Mouse (Mus musculus) forebrain, embryonic 14.5 days (tissue): ENCODE measurements at regions not wholly inside any gene's neighbourhood (a gene's known extent, or its start where the extent isn't known, plus 50 kb on each side); places are given as distances from the start of the nearest gene placed in this dataset.
"Not testable (repeated sequence)": the region's sequence is repeated elsewhere in the genome, so short reads cannot be mapped to it uniquely, and the experiment has no call there.

Experiments used
- ATAC-seq: fragments of 200-750 bp; cut with Nextera tagmentation; 2 replicates; pipeline ENCODE4 v1.8.0; 2017; ENCODE audit warnings: mild to moderate bottlenecking, moderate library complexity
- DNase-seq: peaks from one replicate; pipeline ENCODE4 v3.0.0-alpha.2; 2015; ENCODE audit warnings: low spot score
- H3K27ac ChIP-seq: fragments of 300-500 bp; sonication (generic); 2 replicates; pipeline ENCODE4 v1.5.1; 2014; ENCODE audit warnings: low read depth, mild to moderate bottlenecking, control low read depth, low read length, moderate library complexity
- H3K27me3 ChIP-seq: fragments of 300-500 bp; sonication (generic); replicated peaks from 2 replicates; pipeline ENCODE4 v1.6.1; 2014; ENCODE audit warnings: low read length, control low read depth, mixed read lengths; ENCODE audit not compliant: control insufficient read depth, insufficient read depth
- H3K36me3 ChIP-seq: fragments of 300-500 bp; sonication (generic); 2 replicates; pipeline ENCODE4 v1.6.1; 2014; ENCODE audit warnings: low read length, control low read depth; ENCODE audit not compliant: control insufficient read depth, insufficient read depth
- H3K4me1 ChIP-seq: fragments of 300-500 bp; sonication (generic); 2 replicates; pipeline ENCODE4 v1.6.1; 2014; ENCODE audit warnings: antibody characterized with exemption, low read length, control low read depth; ENCODE audit not compliant: control insufficient read depth, insufficient read depth
- H3K4me2 ChIP-seq: fragments of 300-500 bp; sonication (generic); 2 replicates; pipeline ENCODE4 v1.6.1; 2014; ENCODE audit warnings: mild to moderate bottlenecking, control low read depth, low read length
- H3K4me3 ChIP-seq: fragments of 300-500 bp; sonication (generic); 2 replicates; pipeline ENCODE4 v1.5.1; 2014; ENCODE audit warnings: low read depth, low read length, control low read depth
- H3K9ac ChIP-seq: fragments of 300-500 bp; sonication (generic); 2 replicates; pipeline ENCODE4 v1.6.1; 2014; ENCODE audit warnings: mild to moderate bottlenecking, low read length, control low read depth, moderate library complexity
- H3K9me3 ChIP-seq: fragments of 300-500 bp; sonication (generic); replicated peaks from 2 replicates; pipeline ENCODE4 v1.6.1; 2016; ENCODE audit warnings: low read length, control low read depth, mixed read lengths; ENCODE audit not compliant: control insufficient read depth
- WGBS: fragments of 180-500 bp; shearing (Covaris S2); extraction: QIAGEN DNeasy Blood & Tissue Kit; methylation state at CpG from one replicate; pipeline ENCODE4 v1.1.7; 2014; 5-methylcytosine and 5-hydroxymethylcytosine counted together

GRCm38 (mm10) chr8:55465419-55465818, 441.3 kb downstream of the Adam29 start:
- no peaks in the 10 kb centered on the region for H3K27me3 ChIP-seq
- no peak overlapping the region for H3K4me2 ChIP-seq
- DNase-seq (no peak), ATAC-seq (no peak)
- H3K4me3 ChIP-seq: no peak overlapping the region
- no peak overlapping the region for H3K9ac ChIP-seq
- H3K9me3 ChIP-seq: no peaks in the 10 kb centered on the region
- no peaks in the 10 kb centered on the region for H3K4me1 ChIP-seq
- no peaks in the 10 kb centered on the region for H3K36me3 ChIP-seq
- WGBS: 71% methylated on average over 1 of the region's 1 CpGs
- H3K27ac ChIP-seq: no peak overlapping the region

- Histone ChIP-seq H3K36me3 (no peaks in the 10 kb centered on the region), H3K4me3 (no peak overlapping the region), H3K9me3 (no peaks in the 10 kb centered on the region), H3K4me2 (no peak overlapping the region), H3K9ac (no peak overlapping the region), H3K27ac (no peak overlapping the region), H3K27me3 (no peaks in the 10 kb centered on the region), H3K4me1 (no peaks in the 10 kb centered on the region)
- no peak for ATAC-seq
- WGBS: 81% methylated on average over 2 of the region's 2 CpGs
- DNase-seq: no peak
Measured at GRCm38 (mm10) chr8:55464855-55465169, 441.9 kb downstream of the Adam29 start.

DNA sequence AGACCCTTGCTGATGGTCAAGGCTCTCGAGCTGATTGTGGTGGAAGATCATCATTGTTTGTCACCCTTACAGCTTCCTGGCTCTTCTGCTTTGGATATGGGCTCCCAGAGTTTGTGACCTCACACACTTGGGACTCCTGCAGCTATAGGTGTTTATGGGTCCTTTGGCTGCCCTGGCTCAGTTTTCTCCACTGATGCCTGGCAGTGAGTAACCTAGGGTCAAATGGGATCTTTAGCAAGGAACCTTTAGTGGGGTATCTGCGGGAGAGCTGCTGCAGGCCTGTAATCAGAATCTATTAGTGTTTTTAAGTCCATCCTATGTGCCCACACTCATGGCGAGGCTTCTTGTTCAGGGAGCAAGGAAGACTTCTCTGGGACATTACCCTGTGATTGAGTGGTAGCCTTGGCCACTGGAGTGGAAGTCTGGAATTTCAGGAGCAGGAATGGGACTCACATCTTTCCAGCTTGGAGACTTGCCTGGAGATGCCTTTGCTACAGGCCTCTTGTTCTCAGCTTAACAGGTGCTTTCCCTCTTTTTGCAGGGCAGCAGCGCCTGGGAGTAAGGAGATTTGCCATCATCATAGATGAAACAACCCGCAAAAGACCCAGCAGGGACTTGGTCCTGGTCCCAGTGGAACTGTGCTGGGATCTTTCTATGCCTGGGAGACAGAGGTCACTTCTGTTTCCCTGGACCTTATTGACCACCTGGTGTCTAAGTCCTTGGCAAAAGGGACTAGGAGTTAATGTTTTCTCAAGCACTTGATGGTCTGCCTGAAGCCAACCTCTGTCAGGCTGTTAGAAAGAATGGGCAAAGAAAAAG, 442.5 kb downstream of the Adam29 start:
- H3K4me3 ChIP-seq: no peak overlapping the region
- DNase-seq (no peak), ATAC-seq (no peak)
- H3K36me3 ChIP-seq: no peaks in the 10 kb centered on the region
- no peak overlapping the region for H3K4me2 ChIP-seq
- H3K27ac ChIP-seq: no peak overlapping the region
- WGBS: 90% methylated on average over 5 of the region's 5 CpGs
- H3K27me3 ChIP-seq: no peaks in the 10 kb centered on the region
- no peaks in the 10 kb centered on the region for H3K9me3 ChIP-seq
- no peaks in the 10 kb centered on the region for H3K4me1 ChIP-seq
- H3K9ac ChIP-seq: no peak overlapping the region

DNA sequence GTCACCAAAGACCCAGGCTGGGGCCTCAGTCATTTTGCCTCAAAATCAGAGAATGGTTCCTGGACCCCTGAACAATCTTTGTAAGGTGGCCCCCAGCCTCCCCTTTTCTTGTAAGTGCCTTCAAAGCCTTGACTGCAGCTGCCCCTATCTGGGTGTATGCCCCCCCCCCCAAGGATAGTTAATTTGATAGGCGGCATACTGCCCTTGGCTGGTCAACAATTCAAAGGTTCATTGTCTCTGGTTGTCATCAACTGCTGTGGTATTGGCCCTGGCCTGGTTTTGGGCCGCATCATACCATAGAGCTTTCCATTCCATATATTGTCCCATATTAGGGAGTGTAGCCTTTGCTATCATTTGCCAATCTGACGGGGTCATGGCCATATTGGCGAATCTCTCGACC, 446.0 kb downstream of the Adam29 start:
- H3K4me2 ChIP-seq, H3K9me3 ChIP-seq, H3K36me3 ChIP-seq, H3K9ac ChIP-seq, H3K27ac ChIP-seq, H3K4me3 ChIP-seq, DNase-seq, H3K27me3 ChIP-seq, H3K4me1 ChIP-seq, ATAC-seq: not testable (repeated sequence)
- 91% methylated on average over 5 of the region's 5 CpGs for WGBS

GRCm38 (mm10) chr8:55457436-55457835, 449.3 kb downstream of the Adam29 start:
- H3K4me2 ChIP-seq: no peak overlapping the region
- H3K27me3 ChIP-seq: no peaks in the 10 kb centered on the region
- DNase-seq (no peak), ATAC-seq (no peak)
- no peak overlapping the region for H3K4me3 ChIP-seq
- WGBS: 86% methylated on average over 2 of the region's 2 CpGs
- H3K36me3 ChIP-seq: no peaks in the 10 kb centered on the region
- H3K9ac ChIP-seq: no peak overlapping the region
- no peaks in the 10 kb centered on the region for H3K4me1 ChIP-seq
- H3K27ac ChIP-seq: no peak overlapping the region
- H3K9me3 ChIP-seq: no peaks in the 10 kb centered on the region
